Mouse (Mus musculus): Measurements from ENCODE around the gene Il17rb.

DNA sequence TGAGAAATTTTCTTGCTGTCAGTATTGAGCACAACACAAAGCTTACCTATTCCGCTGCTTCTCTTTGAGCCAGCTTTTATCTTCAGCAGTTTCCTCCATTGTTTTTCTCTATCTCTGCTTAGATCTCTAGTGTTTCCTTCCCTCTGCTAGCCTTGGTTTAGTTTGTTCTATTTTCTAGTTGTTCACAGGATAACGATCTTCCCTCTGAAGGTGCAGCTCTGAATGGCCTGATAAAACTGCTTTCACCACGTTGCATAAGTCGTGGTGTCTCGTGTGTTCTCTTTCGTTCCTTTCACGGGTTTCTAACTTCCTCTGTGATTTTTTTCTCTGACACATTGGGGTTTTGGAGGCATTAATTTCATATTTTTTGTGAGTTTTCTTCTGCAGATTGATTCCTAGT lies 15.7 kb upstream of the Il17rb start:
- TF ChIP-seq CTCF (IDR thresholded peaks at IDR 0.05; ENCODE audit: low read depth) (no peak), EP300 (IDR thresholded peaks at IDR 0.05; ENCODE audit: low read depth) (no peak)
